Mouse (Mus musculus): ENCODE data around the gene Armh1.
A peak's percentile ranks its signal among the peaks of the same experiment; 100 is the strongest.
"Not testable (repeated sequence)": the region's sequence is repeated elsewhere in the genome, so short reads cannot be mapped to it uniquely, and the experiment has no call there.

The Armh1 gene

DNA sequence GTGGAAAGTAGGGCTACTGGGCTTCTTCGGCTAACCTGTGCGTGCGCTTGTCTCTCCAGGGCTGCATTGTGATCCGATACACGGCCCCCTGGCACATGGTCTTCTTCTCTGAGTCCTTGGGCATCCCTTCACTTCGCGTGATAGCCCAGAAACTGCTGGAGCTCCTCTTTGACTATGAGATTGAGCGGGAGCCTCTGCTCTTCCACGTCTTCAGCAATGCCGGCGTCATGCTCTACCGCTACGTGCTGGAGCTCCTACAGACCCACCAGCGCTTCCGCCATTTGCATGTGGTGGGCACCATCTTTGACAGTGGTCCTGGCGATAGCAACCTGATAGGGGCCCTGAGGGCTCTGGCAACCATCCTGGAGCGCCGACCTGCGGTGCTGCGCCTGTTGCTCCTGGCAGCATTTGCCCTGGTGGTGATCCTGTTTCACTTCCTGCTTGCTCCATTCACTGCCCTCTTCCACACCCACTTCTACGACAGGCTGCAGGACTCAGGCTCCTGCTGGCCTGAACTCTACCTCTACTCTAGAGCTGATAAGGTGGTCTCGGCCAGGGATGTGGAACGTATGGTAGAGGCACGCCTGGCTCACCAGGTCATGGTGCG lies 16.0 kb upstream of the Armh1 start:
- no peak for DNase-seq

DNA sequence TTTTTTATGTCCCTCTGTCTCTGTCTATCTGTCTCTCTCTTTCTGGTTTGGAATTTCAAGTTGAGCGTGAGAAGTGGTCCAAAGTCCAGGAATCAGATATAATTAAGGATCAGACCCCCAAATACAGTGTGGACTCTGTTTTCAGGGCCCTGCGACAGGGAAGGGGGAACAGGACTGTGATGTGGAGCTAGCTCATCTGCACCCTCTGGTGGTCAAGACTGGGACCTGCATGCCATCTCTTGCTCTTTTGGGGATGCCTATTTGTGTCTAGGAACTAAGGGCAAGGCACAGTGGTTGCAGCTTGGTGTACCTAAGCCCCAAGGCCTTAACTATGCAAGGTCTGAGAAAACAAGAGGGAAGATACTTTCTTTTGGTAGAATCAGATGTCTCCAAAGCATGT lies 15.4 kb upstream of the Armh1 start:
- DNase-seq, result peak; percentile 73 to 81

GRCm38 (mm10) chr4:117262987-117263386 lies 11.1 kb upstream of the Armh1 start:
- DNase-seq, result no peak

DNA sequence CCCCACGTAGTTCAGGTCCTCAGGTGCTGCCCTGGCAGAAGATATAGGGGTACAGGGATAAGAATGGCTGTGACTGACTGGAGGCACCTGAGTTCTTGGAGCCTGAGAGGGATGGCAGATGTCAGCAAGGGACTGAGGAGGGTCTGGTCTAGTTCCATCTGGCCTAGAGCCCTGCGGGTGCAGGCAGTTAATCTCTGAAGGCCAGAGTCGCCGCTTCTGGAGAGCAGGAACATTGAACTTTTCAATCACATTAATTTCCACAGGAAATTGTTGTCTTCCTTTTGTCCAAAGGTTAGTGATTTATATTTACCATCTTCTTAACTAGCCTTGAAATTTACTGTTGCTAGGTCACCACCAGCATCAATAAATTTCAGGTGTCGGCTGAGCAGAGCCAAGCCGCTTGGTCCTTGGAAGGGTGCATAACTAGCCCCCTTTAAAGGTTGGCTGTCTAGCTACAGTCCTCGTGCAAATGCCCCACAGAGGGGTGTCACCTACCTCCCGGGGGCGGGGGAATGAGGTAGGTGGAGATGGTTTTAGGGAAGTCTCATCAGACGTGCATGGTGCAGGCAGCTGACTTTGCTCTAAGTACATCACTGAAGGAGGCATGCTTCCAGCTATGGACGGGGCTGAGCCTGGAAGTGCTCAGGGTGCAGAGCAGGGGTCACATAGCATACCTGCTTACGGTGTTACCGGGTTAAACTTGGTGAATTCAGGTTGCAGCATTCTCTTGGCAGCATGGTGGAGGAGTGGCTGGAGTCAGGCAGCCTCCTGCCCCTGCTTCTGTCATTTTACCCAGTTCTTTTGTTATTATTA lies 10.4 kb upstream of the Armh1 start:
- DNase-seq, result no peak

DNA sequence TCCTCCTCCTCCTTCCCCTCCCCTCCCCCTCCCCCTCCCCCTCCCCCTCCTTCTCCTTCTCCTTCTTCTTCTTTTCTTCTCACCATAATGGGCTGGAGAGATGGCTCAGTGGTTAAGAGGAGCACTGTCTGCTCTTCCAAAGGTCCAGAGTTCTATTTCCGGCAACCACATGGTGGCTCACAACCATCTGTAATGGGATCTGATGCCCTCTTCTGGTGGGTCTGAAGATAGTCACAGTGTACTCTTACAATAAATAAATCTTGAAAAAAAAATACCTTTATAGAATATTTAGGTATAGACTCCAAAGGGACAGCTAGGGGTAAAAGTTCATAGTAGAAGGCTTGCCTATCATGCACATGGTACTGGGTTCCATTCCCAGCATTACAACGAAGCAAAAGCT lies 9.3 kb upstream of the Armh1 start:
- DNase-seq, result no peak

GRCm38 (mm10) chr4:117259909-117260308 lies 8.0 kb upstream of the Armh1 start:
- not testable (repeated sequence) for DNase-seq

- no peak for DNase-seq
These were observed 2.7 kb upstream of the Armh1 start for GRCm38 (mm10) chr4:117254672-117255071.

DNA sequence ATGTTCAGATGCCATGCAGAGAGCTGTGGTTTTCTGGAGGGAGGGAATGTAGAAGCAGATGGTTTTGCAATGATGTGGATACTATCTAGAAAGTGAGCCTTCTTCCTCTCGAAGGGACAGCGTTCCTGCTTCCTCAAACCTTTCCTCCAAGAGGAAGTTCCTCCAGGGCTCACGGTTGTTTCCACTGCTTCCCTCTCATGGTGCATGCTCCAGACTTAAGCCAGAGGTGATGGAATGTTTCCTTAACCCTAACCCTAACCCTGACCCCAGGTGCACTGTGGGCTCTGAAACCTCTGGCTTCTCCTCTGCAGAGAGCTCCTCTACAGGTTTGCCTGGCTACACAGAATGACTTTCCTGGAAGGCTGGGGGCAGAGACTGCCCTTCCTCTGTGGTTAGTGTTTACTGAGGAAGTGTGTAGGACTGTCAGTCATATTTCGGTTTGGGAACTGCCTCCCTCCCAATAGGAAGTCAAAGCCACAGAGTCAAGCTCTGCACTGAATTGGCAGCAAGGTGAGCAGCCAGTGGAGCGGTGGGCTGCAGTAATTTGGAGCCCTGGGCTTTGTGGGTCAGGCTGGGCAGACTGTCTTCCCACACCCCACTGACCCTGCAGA lies 2.2 kb upstream of the Armh1 start:
- no peak for DNase-seq

DNA sequence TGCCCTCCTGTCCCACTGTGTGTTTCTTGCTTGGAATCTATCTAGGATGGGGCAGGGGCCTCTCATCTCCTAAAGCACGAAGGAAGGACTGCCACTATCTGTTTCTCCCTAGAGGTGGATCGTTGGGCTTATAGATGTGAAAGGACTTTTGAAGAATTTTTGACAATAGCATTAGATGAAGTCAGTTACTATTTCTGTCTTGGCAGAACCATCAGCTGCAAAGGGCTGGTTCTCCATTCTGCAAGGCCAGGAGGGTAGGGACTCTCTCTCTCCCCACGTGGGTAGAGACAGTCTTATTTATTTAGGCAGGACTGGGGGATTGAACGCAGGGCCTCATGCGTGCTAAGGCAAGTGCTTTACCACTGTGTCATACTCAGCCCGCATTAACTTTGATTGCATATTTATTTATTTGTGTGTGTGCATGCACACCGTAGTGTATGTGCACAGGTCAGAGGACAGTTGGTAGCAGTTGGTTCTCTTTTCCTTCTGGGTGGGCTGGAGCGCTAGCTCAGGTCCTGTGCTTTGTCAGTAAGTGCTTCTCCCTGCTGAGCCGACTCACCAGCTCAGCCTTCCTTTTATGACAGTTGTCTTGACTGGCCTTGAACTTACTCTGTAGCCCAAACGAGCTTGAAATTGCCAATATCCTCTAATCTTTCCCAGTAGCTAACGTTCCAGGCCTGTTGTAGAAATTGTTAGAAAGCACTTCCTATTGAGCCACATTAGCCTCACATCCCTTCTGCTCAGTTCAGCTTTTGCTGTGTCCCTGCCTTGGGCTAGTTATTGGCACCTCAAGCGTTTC lies 1.5 kb upstream of the Armh1 start:
- DNase-seq, result no peak

- DNase-seq, result no peak
These were observed 830 bp upstream of the Armh1 start for GRCm38 (mm10) chr4:117252755-117253154.

DNA sequence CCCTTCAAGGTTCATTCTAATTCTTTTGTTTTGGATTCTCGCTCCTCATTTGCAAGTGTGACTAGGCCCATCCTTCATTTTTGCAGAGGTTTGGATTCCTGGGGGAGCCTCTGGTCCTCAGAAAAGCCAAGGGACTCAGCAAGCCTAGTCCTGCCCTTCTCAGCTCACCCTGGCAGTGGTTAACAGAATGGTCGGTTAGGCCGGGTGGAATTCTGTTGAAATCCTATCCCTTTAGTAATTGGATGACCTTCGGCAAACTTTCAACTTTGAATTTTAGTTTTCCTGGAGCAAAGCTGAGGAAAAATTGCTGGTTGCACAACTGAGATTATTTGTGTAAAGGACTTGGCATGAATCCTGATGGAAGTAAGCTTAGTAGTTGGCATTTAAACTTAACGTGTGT lies 426 bp upstream of the Armh1 start:
- DNase-seq, result no peak

GRCm38 (mm10) chr4:117250982-117251381 lies 943 bp downstream of the Armh1 start:
- DNase-seq, result no peak

DNA sequence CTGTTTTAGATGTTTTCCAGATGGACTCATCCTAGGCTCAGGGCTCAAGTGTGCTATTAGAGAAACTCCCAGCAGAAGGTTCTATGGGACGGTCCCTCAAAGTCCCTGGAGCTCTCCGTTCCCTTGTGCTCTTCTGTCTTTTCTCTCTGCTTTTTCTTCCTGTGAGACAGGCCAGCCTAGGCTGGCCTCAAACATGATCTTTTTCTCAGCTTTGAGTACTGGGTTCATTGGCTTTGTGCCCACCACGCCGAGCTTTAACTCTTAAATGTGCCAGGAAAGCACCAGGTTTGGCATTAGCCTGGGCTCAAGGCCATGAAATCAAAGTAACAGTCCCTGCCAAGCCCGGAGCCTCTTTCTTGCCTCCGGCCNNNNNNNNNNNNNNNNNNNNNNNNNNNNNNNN lies 11.1 kb downstream of the Armh1 start:
- DNase-seq, result peak in 1 of 2 experiments; percentile 8

- no peak for DNase-seq
These were observed 12.8 kb downstream of the Armh1 start for GRCm38 (mm10) chr4:117239153-117239552.

DNA sequence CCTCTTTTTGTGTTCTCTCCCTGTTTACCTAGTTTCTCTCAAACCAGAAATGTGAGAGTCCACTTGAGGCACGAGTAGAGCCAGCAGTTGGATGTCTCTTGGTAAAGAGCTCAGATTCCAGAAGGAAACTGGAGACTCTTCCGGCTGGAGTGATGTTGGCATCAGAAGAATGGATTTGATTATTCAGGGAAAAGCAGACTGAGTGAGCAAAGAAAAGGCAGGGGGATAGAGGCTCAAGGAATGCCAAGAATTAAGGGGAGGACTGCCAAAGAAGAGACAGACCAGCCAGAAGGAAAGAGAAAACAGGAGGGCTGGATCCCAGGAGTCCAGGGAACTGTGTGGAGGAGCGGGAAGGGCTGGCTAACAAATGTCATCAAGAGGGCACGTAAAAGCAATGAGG lies 16.1 kb downstream of the Armh1 start:
- DNase-seq, result no peak

GRCm38 (mm10) chr4:117234166-117234741 lies 17.7 kb downstream of the Armh1 start:
- DNase-seq, result no peak

GRCm38 (mm10) chr4:117231208-117231607 lies 20.7 kb downstream of the Armh1 start:
- DNase-seq, result no peak

GRCm38 (mm10) chr4:117230331-117230730 lies 21.6 kb downstream of the Armh1 start:
- no peak for DNase-seq

DNA sequence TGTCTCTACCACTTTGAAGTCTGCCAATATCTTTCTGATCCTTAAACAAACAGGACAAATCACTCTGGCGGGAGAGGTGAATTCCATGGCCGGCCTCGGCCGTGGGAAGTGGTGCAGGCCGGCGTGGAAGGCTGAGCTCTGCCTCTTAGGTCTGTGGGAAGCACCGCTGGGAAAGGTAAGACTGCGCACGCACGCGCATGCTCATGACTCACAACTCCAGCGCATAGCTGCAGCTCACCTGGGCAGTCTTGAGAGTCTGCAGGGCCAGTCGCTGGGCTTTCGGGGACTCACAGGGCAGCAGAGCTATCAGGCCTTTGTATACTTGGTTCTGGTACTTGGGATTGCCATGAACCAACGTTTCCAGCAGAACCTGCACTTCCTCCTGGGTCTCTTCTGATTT lies 22.3 kb downstream of the Armh1 start:
- no peak for DNase-seq

GRCm38 (mm10) chr4:117225250-117225649 lies 26.7 kb downstream of the Armh1 start:
- DNase-seq, result no peak

- DNase-seq, result no peak
These were observed 27.8 kb downstream of the Armh1 start for GRCm38 (mm10) chr4:117224122-117224521.

- DNase-seq, result no peak
These were observed 28.9 kb downstream of the Armh1 start for GRCm38 (mm10) chr4:117223001-117223400.

DNA sequence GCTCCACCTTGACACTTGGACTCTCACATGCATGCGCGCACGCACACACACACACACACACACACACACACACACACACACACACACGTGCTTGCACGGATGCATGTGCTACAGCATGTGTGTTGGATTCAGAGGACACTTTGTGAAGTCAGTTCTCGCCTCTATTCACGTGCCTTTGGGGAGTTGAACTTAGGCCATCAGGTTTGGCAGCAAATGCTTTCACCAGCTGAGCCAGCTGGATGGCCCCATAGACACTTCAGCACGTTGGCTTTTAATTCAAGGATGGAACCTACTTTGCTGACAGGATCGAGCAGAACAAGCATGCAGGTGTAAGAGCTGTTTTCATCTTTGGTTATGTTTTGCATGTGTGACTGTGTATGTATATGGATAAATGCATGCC lies 30.1 kb downstream of the Armh1 start:
- DNase-seq, result no peak

All from cerebellum, adult 18-20 months (tissue).